Mouse (Mus musculus) kidney, adult 2 months (tissue): ENCODE measurements at regions not wholly inside any gene's neighbourhood (a gene's known extent, or its start where the extent isn't known, plus 50 kb on each side); places are given as distances from the start of the nearest gene placed in this dataset.

Experiments used
- CTCF ChIP-seq: fragments of 200-500 bp; conservative IDR thresholded peaks from 2 replicates; pipeline ENCODE4 v1.5.1; 2011; ENCODE audit warnings: low read depth, mild to moderate bottlenecking, control low read depth, low read length, moderate library complexity, mixed read lengths; ENCODE audit not compliant: insufficient read depth, insufficient read length
- POLR2A ChIP-seq: fragments of 200-500 bp; IDR thresholded peaks from one replicate; pipeline ENCODE4 v1.6.1; 2011; ENCODE audit warnings: low read depth, low read length, control low read depth

GRCm38 (mm10) chr13:37148627-37149026 lies 98.6 kb upstream of the F13a1 start:
- TF ChIP-seq CTCF (no peak), POLR2A (no peak)
